Comparison of ENCODE assay signal across 8 mouse cellular contexts in genomic region chr11:100983125-100983777, GRCm38 (mm10). TPM values are rescaled to one million over a fixed set of nuclear protein-coding genes. Genes with fewer than 3 reads are reported as not detected.
DNase-seq lines count a peak whose midpoint lies in the region; ATAC-seq and TF ChIP-seq lines count a peak whose summit lies in the region.

No protein-coding gene starts in this region.

- peak overlapping the region; percentile 75 for H3K4me2 ChIP-seq in heart, embryonic 15.5 days
- H3K4me2 ChIP-seq in liver, embryonic 16.5 days (ENCODE audit: low read depth, low read length) = peak overlapping the region; percentile 35
- H3K4me2 ChIP-seq in neural tube, embryonic 12.5 days (replicated peaks) = peak overlapping the region; percentile 54
- peak overlapping the region; percentile 71 for H3K4me2 ChIP-seq in stomach, postnatal 0 days (replicated peaks; ENCODE audit: low read depth)

- TF ChIP-seq EP300 in stomach, postnatal 0 days (optimal IDR thresholded peaks at IDR 0.05) = no peak

- peak; percentile 92 for DNase-seq in kidney, postnatal 10 days
- peak; percentile 81 for DNase-seq in stomach, postnatal 0 days (ENCODE audit: low spot score)

- peaks cover 5% of the 10 kb centered on the region for H3K4me1 ChIP-seq in bone marrow macrophage, adult 2 months (ENCODE audit: control insufficient read depth, insufficient read depth, low read length)
- H3K4me1 ChIP-seq in embryonic fibroblast, embryonic 13.5 days (ENCODE audit: control insufficient read depth, insufficient read depth, low read length) = peaks cover 4% of the 10 kb centered on the region; the same call in 1 of the 2 replicates
- H3K4me1 ChIP-seq in heart, embryonic 15.5 days (replicated peaks) = peaks cover 36% of the 10 kb centered on the region
- H3K4me1 ChIP-seq in liver, embryonic 16.5 days (ENCODE audit: control insufficient read depth, low read depth, low read length) = no peaks in the 10 kb centered on the region
- no peaks in the 10 kb centered on the region; the same call in 1 of the 2 replicates for H3K4me1 ChIP-seq in neural tube, embryonic 12.5 days
- no peaks in the 10 kb centered on the region for H3K4me1 ChIP-seq in stomach, postnatal 0 days (replicated peaks; ENCODE audit: control insufficient read depth, insufficient read depth)

- no peaks in the 10 kb centered on the region for H3K36me3 ChIP-seq in C2C12 (ENCODE audit: control insufficient read depth, insufficient read depth)
- H3K36me3 ChIP-seq in heart, embryonic 15.5 days = no peaks in the 10 kb centered on the region
- H3K36me3 ChIP-seq in liver, embryonic 16.5 days (ENCODE audit: control insufficient read depth, insufficient read depth) = no peaks in the 10 kb centered on the region
- no peaks in the 10 kb centered on the region for H3K36me3 ChIP-seq in neural tube, embryonic 12.5 days
- H3K36me3 ChIP-seq in stomach, postnatal 0 days (ENCODE audit: control insufficient read depth, insufficient read depth, low read length) = no peaks in the 10 kb centered on the region

- TF ChIP-seq CTCF in C2C12 (IDR thresholded peaks at IDR 0.05; ENCODE audit: control insufficient read depth, insufficient read depth, insufficient read length) = peak; percentile 79
- TF ChIP-seq CTCF in bone marrow macrophage, adult 2 months (IDR thresholded peaks at IDR 0.05; ENCODE audit: low read depth, low read length) = peak; percentile 96
- TF ChIP-seq CTCF in embryonic fibroblast, embryonic 13.5 days (IDR thresholded peaks at IDR 0.05; ENCODE audit: borderline replicate concordance, insufficient read depth, low read length) = peak; percentile 93
- TF ChIP-seq CTCF in stomach, postnatal 0 days (IDR thresholded peaks at IDR 0.05; ENCODE audit: low read depth) = peak; percentile 93

- H3K9ac ChIP-seq in heart, embryonic 15.5 days = peak overlapping the region; percentile 65
- H3K9ac ChIP-seq in liver, embryonic 16.5 days (ENCODE audit: low read depth, low read length) = 0 out of 2 replicates have a peak overlapping the region, but pooled peaks have one; percentile 3
- H3K9ac ChIP-seq in neural tube, embryonic 12.5 days = 0 out of 2 replicates have a peak overlapping the region, but pooled peaks have one; percentile 6
- H3K9ac ChIP-seq in stomach, postnatal 0 days (ENCODE audit: low read length) = peak overlapping the region; percentile 31; the same call in 1 of the 2 replicates

- no peaks in the 10 kb centered on the region for H3K79me3 ChIP-seq in C2C12 (ENCODE audit: low read depth)

- no peak overlapping the region for H3K4me3 ChIP-seq in C2C12 (ENCODE audit: insufficient read depth, poor library complexity, severe bottlenecking)
- peak overlapping the region; percentile 48 for H3K4me3 ChIP-seq in bone marrow macrophage, adult 2 months (ENCODE audit: insufficient read depth, low read length)
- H3K4me3 ChIP-seq in embryonic fibroblast, embryonic 13.5 days (ENCODE audit: insufficient read depth, low read length) = peak overlapping the region; percentile 25; the same call in 1 of the 2 replicates
- peak overlapping the region; percentile 53 for H3K4me3 ChIP-seq in heart, embryonic 15.5 days
- H3K4me3 ChIP-seq in liver, embryonic 16.5 days (ENCODE audit: low read depth, low read length) = peak overlapping the region; percentile 25
- H3K4me3 ChIP-seq in neural tube, embryonic 12.5 days = no peak overlapping the region
- peak overlapping the region; percentile 46 for H3K4me3 ChIP-seq in stomach, postnatal 0 days (ENCODE audit: low read depth, low read length)

- ATAC-seq in heart, embryonic 15.5 days (replicated peaks; ENCODE audit: insufficient number of reproducible peaks, insufficient read depth, low FRiP score, low read depth) = peak; percentile 73
- ATAC-seq in liver, embryonic 16.5 days (ENCODE audit: low read depth) = 0 out of 2 replicates have a peak, but pooled peaks have one; percentile 40
- no peak for ATAC-seq in neural tube, embryonic 12.5 days (ENCODE audit: low FRiP score, low read depth)
- peak; percentile 79 for ATAC-seq in stomach, postnatal 0 days (ENCODE audit: low FRiP score, low TSS enrichment)

- H3K9me3 ChIP-seq in heart, embryonic 15.5 days (replicated peaks) = no peaks in the 10 kb centered on the region
- no peaks in the 10 kb centered on the region for H3K9me3 ChIP-seq in liver, embryonic 16.5 days (replicated peaks; ENCODE audit: control insufficient read depth, low read length)
- H3K9me3 ChIP-seq in neural tube, embryonic 12.5 days = no peaks in the 10 kb centered on the region
- H3K9me3 ChIP-seq in stomach, postnatal 0 days (ENCODE audit: control insufficient read depth, low read length) = no peaks in the 10 kb centered on the region

- H3K27me3 ChIP-seq in C2C12 (ENCODE audit: control insufficient read depth, insufficient read depth, insufficient read length) = no peaks in the 10 kb centered on the region
- no peaks in the 10 kb centered on the region for H3K27me3 ChIP-seq in heart, embryonic 15.5 days
- no peaks in the 10 kb centered on the region for H3K27me3 ChIP-seq in liver, embryonic 16.5 days (ENCODE audit: control insufficient read depth, insufficient read depth, low read depth, low read length)
- H3K27me3 ChIP-seq in neural tube, embryonic 12.5 days (replicated peaks) = peaks cover 15% of the 10 kb centered on the region; the same call in 1 of the 2 replicates
- H3K27me3 ChIP-seq in stomach, postnatal 0 days (ENCODE audit: control insufficient read depth, insufficient read depth, low read length) = no peaks in the 10 kb centered on the region

- H3ac ChIP-seq in C2C12 (ENCODE audit: control insufficient read depth, insufficient read length, low read depth) = no peak overlapping the region

- WGBS in heart, embryonic 15.5 days = 3% methylated on average over 20 of the region's 20 CpGs
- WGBS in liver, embryonic 16.5 days (ENCODE audit: insufficient replicate concordance) = 3% methylated on average over 20 of the region's 20 CpGs
- 5% methylated on average over 20 of the region's 20 CpGs for WGBS in neural tube, embryonic 12.5 days
- WGBS in stomach, postnatal 0 days = 2% methylated on average over 20 of the region's 20 CpGs

- TF ChIP-seq POLR2A in bone marrow macrophage, adult 2 months (IDR thresholded peaks at IDR 0.05; ENCODE audit: borderline replicate concordance, low read depth, low read length) = no peak
- no peak for TF ChIP-seq POLR2A in embryonic fibroblast, embryonic 13.5 days (IDR thresholded peaks at IDR 0.05; ENCODE audit: low read depth, low read length)

- H3K27ac ChIP-seq in bone marrow macrophage, adult 2 months (ENCODE audit: insufficient read depth, low read depth, low read length) = no peak overlapping the region
- no peak overlapping the region for H3K27ac ChIP-seq in embryonic fibroblast, embryonic 13.5 days (ENCODE audit: insufficient read depth, low read length)
- H3K27ac ChIP-seq in heart, embryonic 15.5 days = peak overlapping the region; percentile 61
- H3K27ac ChIP-seq in liver, embryonic 16.5 days (ENCODE audit: low read length) = no peak overlapping the region
- H3K27ac ChIP-seq in neural tube, embryonic 12.5 days = no peak overlapping the region
- H3K27ac ChIP-seq in stomach, postnatal 0 days (replicated peaks) = no peak overlapping the region

- H3K79me2 ChIP-seq in C2C12 (ENCODE audit: control insufficient read depth, insufficient read depth) = no peaks in the 10 kb centered on the region

TF ChIP-seq in C2C12, 6 proteins besides CTCF, POLR2A, EP300 and RAD21:
- no peak for TF ChIP-seq MYOG (IDR thresholded peaks at IDR 0.05; ENCODE audit: control insufficient read depth, extremely low read depth, insufficient read length)
- TF ChIP-seq USF1 (IDR thresholded peaks at IDR 0.05; ENCODE audit: low read depth) = no peak
- no peak for TF ChIP-seq MAX (IDR thresholded peaks at IDR 0.05)
- TF ChIP-seq CEBPB (IDR thresholded peaks at IDR 0.05; ENCODE audit: low read depth) = no peak
- TF ChIP-seq MYOD1 (IDR thresholded peaks at IDR 0.05; ENCODE audit: control insufficient read depth, insufficient read length, low read depth) = no peak
- TF ChIP-seq FOSL1 (IDR thresholded peaks at IDR 0.05; ENCODE audit: insufficient read depth, low read length, poor library complexity, severe bottlenecking) = no peak
TF ChIP-seq in C2C12: peak in this region for 0.

RNA-seq across cellular contexts. Expression of gene Cavin1, which starts 12.6 kb away (rescaled TPM):
- polyA plus RNA-seq in C2C12 (2012; fragmentation: generic; extraction: Trizol) = 418 TPM
- polyA plus RNA-seq in bone marrow macrophage, adult 2 months (2012; ENCODE audit: insufficient read depth, insufficient read length, missing spikeins) = 3.8 and 4.1 TPM in 2 replicates
- 387 and 486 TPM in 2 replicates for polyA plus RNA-seq in embryonic fibroblast, embryonic 13.5 days (2011; ENCODE audit: insufficient read length, low read depth, missing spikeins)
- 429 and 457 TPM in 2 replicates for polyA plus RNA-seq in heart, embryonic 15.5 days (2015; fragmentation: Nextera tagmentation; extraction: Ambion mirVana)
- polyA plus RNA-seq in liver, embryonic 16.5 days (2015; fragmentation: Nextera tagmentation; extraction: Ambion mirVana) = 26.0 and 29.7 TPM in 2 replicates
- 35.0 and 36.0 TPM in 2 replicates for polyA plus RNA-seq in neural tube, embryonic 12.5 days (2016; fragmentation: Nextera tagmentation; extraction: Ambion mirVana)
- 313 and 331 TPM in 2 replicates for polyA plus RNA-seq in stomach, postnatal 0 days (2015; fragmentation: Nextera tagmentation; extraction: Ambion mirVana)

RNA-seq across cellular contexts. Expression of gene Atp6v0a1, which starts 26.0 kb away (rescaled TPM):
- 22.8 TPM for polyA plus RNA-seq in C2C12 (2012; fragmentation: generic; extraction: Trizol)
- polyA plus RNA-seq in bone marrow macrophage, adult 2 months (2012; ENCODE audit: insufficient read depth, insufficient read length, missing spikeins) = 163 and 186 TPM in 2 replicates
- 43.7 and 50.7 TPM in 2 replicates for polyA plus RNA-seq in embryonic fibroblast, embryonic 13.5 days (2011; ENCODE audit: insufficient read length, low read depth, missing spikeins)
- polyA plus RNA-seq in heart, embryonic 15.5 days (2015; fragmentation: Nextera tagmentation; extraction: Ambion mirVana) = 54.1 and 54.4 TPM in 2 replicates
- 47.5 and 49.9 TPM in 2 replicates for polyA plus RNA-seq in liver, embryonic 16.5 days (2015; fragmentation: Nextera tagmentation; extraction: Ambion mirVana)
- polyA plus RNA-seq in neural tube, embryonic 12.5 days (2016; fragmentation: Nextera tagmentation; extraction: Ambion mirVana) = 71.1 and 81.7 TPM in 2 replicates
- polyA plus RNA-seq in stomach, postnatal 0 days (2015; fragmentation: Nextera tagmentation; extraction: Ambion mirVana) = 44.8 and 45.5 TPM in 2 replicates

RNA-seq across cellular contexts. Expression of gene Stat3, which starts 43.9 kb away (rescaled TPM):
- 36.1 TPM for polyA plus RNA-seq in C2C12 (2012; fragmentation: generic; extraction: Trizol)
- 73.3 and 76.6 TPM in 2 replicates for polyA plus RNA-seq in bone marrow macrophage, adult 2 months (2012; ENCODE audit: insufficient read depth, insufficient read length, missing spikeins)
- 122 and 158 TPM in 2 replicates for polyA plus RNA-seq in embryonic fibroblast, embryonic 13.5 days (2011; ENCODE audit: insufficient read length, low read depth, missing spikeins)
- 50.6 and 60.8 TPM in 2 replicates for polyA plus RNA-seq in heart, embryonic 15.5 days (2015; fragmentation: Nextera tagmentation; extraction: Ambion mirVana)
- 32.8 and 39.2 TPM in 2 replicates for polyA plus RNA-seq in liver, embryonic 16.5 days (2015; fragmentation: Nextera tagmentation; extraction: Ambion mirVana)
- polyA plus RNA-seq in neural tube, embryonic 12.5 days (2016; fragmentation: Nextera tagmentation; extraction: Ambion mirVana) = 58.8 and 66.9 TPM in 2 replicates
- polyA plus RNA-seq in stomach, postnatal 0 days (2015; fragmentation: Nextera tagmentation; extraction: Ambion mirVana) = 47.7 and 55.1 TPM in 2 replicates

Comparison
In these comparisons a context has a peak if more than half of its experiments do, and no peak if none do; other contexts are left out.
1. H3K4me3 ChIP-seq: peak in bone marrow macrophage, adult 2 months (single experiment), embryonic fibroblast, embryonic 13.5 days (single experiment), heart, embryonic 15.5 days (single experiment), liver, embryonic 16.5 days (single experiment) and stomach, postnatal 0 days (single experiment); none in C2C12 (single experiment) and neural tube, embryonic 12.5 days (single experiment).
2. H3K9ac ChIP-seq: peak in every context shown above with its lines; median percentile 65 in heart, embryonic 15.5 days; 31 in stomach, postnatal 0 days; 6 in neural tube, embryonic 12.5 days; 3 in liver, embryonic 16.5 days.
3. Peak in every context shown above with its lines, with median percentiles within 50 percentile points of each other: CTCF ChIP-seq and H3K4me2 ChIP-seq.